Mouse (Mus musculus) adipocyte (in vitro differentiated cells): ENCODE measurements around the gene Golga1.

Experiments
- DNase-seq: peaks from one replicate; pipeline ENCODE4 v3.0.0-alpha.2; 2016; ENCODE audit warnings: low spot score

Golga1 gene

DNA sequence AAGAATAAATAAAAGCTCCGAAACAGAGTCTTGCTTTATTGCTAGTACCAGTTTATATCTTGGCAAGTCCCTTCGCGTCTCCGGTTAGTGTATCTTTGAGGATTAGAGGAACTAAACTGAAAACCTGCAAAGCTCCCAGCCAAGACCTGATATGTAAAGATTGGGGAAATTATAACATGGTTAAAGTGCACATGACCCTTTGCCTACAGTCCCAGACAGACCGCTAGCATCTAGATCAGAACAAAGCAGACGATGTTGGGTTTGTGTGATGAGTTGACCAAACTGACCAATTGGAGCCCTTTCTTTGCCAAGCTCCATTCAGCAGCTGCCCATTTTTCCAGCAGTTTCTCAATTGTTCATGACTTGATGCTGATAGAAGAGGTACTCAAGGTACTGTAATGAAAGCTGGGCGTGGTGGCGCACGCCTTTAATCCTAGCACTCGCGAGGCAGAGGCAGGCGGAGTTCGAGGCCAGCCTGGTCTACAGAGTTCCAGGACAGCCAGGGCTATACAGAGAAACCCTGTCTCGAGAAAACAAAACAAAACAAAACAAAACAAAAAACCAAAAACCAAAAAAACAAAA is 59.1 kb downstream of the Golga1 start:
- DNase-seq, result no peak

GRCm38 (mm10) chr2:39005574-39006079 is 59.7 kb downstream of the Golga1 start, which contains the start of gene Rpl35:
Rpl35 (minus strand) TSS chr2:39005624.
- peak; percentile 81 for DNase-seq

- DNase-seq, result peak; percentile 94
Measured at GRCm38 (mm10) chr2:39004880-39005435, 60.4 kb downstream of the Golga1 start, which contains the start of gene Arpc5l. Arpc5l (plus strand) TSS chr2:39005348.

DNA sequence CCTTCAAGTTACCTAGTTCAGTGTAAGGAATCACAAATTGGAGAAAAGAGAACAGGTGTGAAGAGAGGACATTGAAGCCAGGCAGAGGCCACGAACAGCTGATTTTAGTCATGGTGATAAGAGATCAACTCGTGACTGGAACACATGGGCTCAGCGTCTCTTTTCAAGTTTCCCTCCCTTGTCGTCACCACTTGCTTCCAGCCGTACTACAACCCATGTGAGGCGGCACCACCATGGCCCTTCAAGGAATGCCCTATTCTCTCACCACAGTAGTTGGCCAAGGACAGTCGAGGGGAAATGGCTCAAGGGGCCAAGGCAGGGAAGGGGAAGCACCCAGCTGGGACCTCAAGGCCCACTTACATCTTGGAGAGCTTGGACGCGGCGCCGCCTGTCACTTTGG is 61.0 kb downstream of the Golga1 start:
- DNase-seq, result peak; percentile 58

DNA sequence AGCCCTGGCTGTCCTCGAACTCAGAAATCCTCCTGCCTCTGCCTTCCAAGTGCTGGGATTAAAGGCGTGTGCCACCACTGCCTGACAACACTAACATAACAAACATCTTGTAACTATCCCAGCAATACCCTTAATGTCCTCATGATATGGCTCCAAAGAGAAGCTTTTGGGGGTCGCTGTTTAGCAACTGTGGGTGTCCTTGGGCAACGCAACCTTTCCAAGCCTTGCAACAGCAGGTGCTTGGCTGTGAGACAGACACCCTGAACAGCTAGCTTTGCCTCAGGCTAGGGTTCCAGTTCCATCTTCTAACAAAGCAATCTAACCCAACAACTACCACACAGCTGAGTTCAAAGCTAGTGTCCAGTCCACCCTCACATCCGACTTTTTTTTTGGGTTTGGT is 61.8 kb downstream of the Golga1 start:
- no peak for DNase-seq

- DNase-seq, result no peak
Measured at GRCm38 (mm10) chr2:39003106-39003505, 62.2 kb downstream of the Golga1 start.

DNA sequence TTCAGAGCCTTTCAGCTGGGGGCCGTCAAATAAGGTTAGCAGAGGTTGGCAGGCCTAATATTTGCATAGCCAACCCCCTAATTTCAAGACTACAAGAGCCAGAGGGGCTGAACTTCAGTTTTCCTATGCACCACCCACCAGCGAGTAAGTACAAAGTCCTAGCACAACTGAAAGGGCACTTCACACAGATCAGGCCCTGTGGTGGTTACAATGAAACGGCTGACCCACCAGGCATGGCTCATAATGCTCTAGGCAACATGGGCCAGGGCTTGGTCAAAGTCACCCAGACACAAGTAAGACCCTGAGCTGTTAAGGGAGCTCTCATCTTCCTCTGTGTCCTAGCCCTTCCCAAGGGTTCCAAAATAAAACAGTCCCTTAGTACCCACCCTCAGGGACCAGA is 63.5 kb downstream of the Golga1 start:
- DNase-seq, result no peak

- DNase-seq, result no peak
Measured at GRCm38 (mm10) chr2:39000587-39000919, 64.8 kb downstream of the Golga1 start.

- no peak for DNase-seq
Measured at GRCm38 (mm10) chr2:38999910-39000586, 65.3 kb downstream of the Golga1 start.

GRCm38 (mm10) chr2:38999381-38999780 is 66.0 kb downstream of the Golga1 start:
- DNase-seq, result no peak

DNA sequence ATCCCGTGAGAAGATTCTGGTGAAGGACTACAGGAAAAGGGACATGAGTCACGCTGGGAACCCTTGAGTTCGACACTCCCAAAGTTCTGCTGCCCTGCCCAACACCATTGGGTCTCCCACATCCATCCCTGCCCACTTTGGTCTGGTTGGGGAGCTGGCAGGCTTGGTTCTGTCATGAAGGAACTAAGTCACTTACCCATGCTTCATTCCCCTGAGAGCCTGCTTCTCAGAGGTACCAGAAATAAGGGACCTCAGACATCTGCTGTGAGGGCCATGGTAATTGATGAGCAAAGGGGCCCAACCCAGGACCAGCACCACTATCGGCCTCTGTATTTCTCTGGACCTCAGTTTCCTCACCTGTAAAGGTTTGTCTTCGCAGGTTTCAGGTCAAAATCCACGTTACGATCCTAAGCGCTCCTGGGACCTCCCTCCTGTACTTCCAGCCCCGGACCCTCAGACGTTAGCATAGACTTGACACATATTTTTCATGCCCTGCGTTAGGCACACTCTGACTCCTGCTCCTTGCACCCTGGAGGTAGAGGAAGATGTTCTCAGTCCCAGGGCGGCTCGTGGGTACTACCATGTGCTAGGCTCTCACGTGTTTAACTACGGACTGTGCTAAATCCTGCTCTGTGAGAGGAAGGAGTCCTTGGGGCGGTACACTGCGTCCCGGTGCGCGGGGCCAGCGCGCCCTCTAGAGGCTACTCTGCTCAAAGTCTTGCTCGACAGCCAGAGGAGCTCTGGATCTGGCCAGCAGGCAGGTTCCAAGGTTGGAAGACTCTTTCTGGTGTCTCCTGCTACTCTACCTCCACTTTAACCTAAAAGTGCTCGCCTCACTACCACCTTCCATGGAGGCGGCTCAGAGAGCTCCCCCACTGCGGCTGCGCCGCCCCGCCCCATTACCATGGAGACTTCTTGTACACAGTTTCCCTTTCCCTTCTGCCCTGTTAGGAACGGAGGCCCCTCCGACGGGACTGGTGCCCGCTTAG is 67.7 kb downstream of the Golga1 start, which contains the start of gene Wdr38:
Wdr38 (plus strand) TSS at position 91 of the 989 bp plus-strand sequence.
- DNase-seq, result peak; percentile 90

- DNase-seq, result peak; percentile 50
Measured at GRCm38 (mm10) chr2:38992452-38992851, 72.9 kb downstream of the Golga1 start.

DNA sequence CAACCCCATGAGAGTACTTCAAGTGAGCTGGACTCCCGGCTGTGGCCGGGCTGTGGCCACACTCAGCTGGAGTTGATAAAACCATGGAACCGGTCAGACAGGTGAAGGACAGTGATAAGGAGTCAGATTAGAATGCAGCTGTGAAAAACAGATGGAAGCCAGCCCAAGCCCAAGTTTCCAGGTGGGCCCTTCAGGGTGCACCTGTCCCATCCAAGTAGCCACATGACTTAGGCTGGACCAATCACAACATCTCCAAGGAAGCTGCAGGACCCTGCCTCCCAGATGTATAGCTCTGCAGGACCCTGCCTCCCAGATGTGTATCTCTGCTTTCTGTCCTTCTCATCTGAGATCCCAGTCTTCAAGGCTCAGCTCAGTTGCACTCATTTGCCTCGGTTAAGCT is 73.3 kb downstream of the Golga1 start:
- no peak for DNase-seq

DNA sequence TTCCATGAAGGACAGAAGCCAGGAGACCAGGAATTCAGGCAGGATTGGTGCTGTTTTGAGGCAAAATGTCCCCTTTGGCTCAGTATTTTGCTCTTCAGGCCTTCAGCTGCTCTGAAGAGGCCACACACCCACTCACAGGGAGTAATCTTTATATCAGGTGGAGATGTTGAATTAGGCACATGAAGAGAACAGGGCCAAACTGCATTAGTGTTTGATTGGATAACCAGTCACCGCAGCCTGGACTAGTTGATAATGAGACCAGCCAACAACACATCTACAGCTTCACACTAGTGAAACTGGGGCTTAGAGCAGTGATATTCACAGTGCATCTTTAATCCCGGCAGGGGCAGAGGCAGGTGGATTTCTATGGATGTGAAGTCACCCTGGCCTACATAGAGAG is 76.4 kb downstream of the Golga1 start:
- no peak for DNase-seq

DNA sequence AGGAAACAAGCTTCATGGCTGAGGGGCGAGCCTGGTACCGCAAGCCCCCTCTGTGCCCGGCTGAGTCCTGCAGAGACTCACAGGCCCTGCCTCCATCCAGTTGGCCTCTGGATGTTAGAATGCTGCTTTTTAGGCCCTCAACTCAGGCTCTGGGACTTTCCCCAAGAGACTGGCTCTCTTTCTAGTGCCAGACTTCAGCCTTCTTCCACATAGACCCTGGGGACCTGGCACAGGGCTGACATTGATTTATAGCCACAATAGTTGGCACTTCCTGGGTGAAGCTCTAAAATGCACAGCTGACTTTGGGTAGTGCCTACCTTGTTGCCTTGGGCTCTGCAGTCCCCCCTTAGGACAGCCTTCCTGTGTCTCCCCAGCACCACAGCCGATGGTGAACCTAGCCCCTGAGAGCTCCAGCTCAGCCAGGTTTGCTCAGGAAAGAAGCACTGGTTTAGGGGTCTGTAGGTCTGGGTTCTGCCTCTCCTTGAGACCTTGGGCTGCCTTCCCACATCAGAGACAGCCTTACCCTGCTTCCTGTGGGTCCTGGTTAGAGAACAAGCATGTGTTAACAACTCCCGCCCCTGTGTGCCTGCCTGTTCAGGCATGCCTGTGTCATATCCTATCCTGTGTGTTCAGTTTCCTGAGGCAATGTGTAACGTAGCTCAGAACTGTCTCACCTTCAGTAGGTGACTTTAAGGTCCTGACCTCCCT is 77.4 kb downstream of the Golga1 start:
- DNase-seq, result peak; percentile 70

GRCm38 (mm10) chr2:38987371-38987770 is 78.0 kb downstream of the Golga1 start:
- DNase-seq, result peak; percentile 49

GRCm38 (mm10) chr2:38986580-38986979 is 78.8 kb downstream of the Golga1 start:
- DNase-seq, result peak; percentile 96

GRCm38 (mm10) chr2:38983456-38983855 is 81.9 kb downstream of the Golga1 start:
- DNase-seq, result no peak

- DNase-seq, result no peak
Measured at GRCm38 (mm10) chr2:38977837-38978236, 87.5 kb downstream of the Golga1 start.

DNA sequence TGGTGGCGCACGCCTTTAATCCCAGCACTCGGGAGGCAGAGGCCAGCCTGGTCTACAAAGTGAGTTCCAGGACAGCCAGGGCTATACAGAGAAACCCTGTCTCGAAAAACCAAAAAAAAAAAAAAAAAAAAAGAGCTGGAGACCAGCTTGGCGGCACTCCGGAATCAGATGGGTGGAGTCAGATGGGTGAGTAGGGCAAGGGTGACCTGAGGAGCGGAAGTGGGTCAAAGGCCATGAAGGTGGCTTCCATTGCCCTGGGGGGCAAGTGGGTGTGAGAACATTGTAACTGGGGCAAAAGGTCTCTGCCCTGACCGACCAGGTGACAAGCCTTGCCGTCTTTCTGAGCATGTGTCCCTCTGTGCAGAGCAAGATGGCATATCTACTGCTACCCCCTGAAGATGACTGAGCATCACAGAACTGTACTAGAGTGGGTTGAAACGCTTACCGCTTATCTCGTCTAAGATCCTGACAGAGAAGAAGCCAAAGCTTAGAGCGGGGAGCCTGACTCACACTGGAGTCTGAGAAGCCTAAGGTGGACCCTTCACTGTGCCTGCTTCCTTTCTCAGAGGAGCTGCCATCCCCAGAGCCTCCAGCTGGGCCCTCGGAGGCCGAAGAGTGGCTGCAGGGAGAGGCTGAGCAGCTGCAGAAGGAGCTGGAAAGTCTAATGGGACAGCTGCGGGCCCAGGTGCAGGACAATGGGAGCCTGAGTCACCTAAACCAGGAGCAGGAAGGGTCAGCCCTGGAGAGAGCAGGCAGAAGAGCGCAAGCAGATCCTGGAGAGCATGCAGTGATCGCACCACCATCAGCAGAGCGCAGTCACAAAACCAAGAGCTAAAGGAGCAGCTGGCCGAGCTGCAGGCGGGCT is 89.2 kb downstream of the Golga1 start:
- DNase-seq, result no peak
